Comparison of ENCODE assay signal across 7 mouse cellular contexts in the genomic region with DNA sequence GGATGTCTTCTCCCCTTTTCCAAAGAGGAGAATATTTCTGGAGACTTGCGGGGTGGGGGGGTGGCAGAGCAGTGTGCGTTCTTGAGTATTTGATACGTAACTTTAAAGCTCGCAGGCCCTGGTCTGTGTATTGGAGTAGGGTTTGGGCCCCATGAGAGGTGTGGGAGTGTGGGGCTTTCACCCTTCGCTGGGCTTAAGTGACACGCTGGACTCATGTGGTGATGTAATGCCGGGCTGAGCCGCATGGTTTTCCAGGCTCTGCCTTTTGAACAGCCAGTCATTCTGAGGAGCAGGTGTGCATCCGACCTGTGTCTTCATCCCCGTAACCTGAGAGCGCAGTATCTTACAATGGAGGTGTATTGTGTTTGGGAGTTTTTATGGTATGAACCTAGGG.
DNase-seq lines count a peak whose midpoint lies in the region; ATAC-seq and TF ChIP-seq lines count a peak whose summit lies in the region.

No protein-coding gene starts in this region.

- no peak for TF ChIP-seq EP300 in stomach, postnatal 0 days (optimal IDR thresholded peaks at IDR 0.05)

- peaks cover 35% of the 10 kb centered on the region for H3K4me1 ChIP-seq in embryonic facial prominence, embryonic 14.5 days (ENCODE audit: control insufficient read depth, insufficient read depth, low read length)
- peaks cover 34% of the 10 kb centered on the region for H3K4me1 ChIP-seq in limb, embryonic 14.5 days (ENCODE audit: control insufficient read depth, insufficient read depth, low read length)
- H3K4me1 ChIP-seq in stomach, postnatal 0 days (replicated peaks; ENCODE audit: control insufficient read depth, insufficient read depth), result peaks cover 6% of the 10 kb centered on the region

- 21% methylated on average over 11 of the region's 11 CpGs for WGBS in embryonic facial prominence, embryonic 14.5 days
- WGBS in limb, embryonic 14.5 days, result 20% methylated on average over 11 of the region's 11 CpGs
- 42% methylated on average over 11 of the region's 11 CpGs for WGBS in stomach, postnatal 0 days

- peak; percentile 19 for DNase-seq in right cerebral cortex, adult 18-20 months
- DNase-seq in right cerebral cortex, postnatal 14 days, result no peak
- peak; percentile 70 for DNase-seq in embryonic facial prominence, embryonic 14.5 days (ENCODE audit: low spot score)
- no peak for DNase-seq in limb, embryonic 14.5 days (ENCODE audit: low spot score)
- DNase-seq in stomach, postnatal 0 days (ENCODE audit: low spot score), result no peak
- DNase-seq in urinary bladder, adult 18-20 months (ENCODE audit: low spot score in 2 of 2), result no peak

- no peaks in the 10 kb centered on the region; the same call in 1 of the 2 replicates for H3K36me3 ChIP-seq in embryonic facial prominence, embryonic 14.5 days (ENCODE audit: control insufficient read depth, insufficient read depth, low read length)
- no peaks in the 10 kb centered on the region for H3K36me3 ChIP-seq in limb, embryonic 14.5 days (ENCODE audit: control insufficient read depth, insufficient read depth, low read length)
- H3K36me3 ChIP-seq in stomach, postnatal 0 days (ENCODE audit: control insufficient read depth, insufficient read depth, low read length), result no peaks in the 10 kb centered on the region

- peak overlapping the region; percentile 92 for H3K4me2 ChIP-seq in embryonic facial prominence, embryonic 14.5 days (ENCODE audit: low read depth, low read length)
- peak overlapping the region; percentile 88 for H3K4me2 ChIP-seq in limb, embryonic 14.5 days (replicated peaks; ENCODE audit: low read depth, low read length, severe bottlenecking)
- peak overlapping the region; percentile 71 for H3K4me2 ChIP-seq in stomach, postnatal 0 days (replicated peaks; ENCODE audit: low read depth)

- ATAC-seq in embryonic facial prominence, embryonic 14.5 days (ENCODE audit: low read depth), result peak; percentile 19; the same call in 1 of the 2 replicates
- no peak for ATAC-seq in limb, embryonic 14.5 days (ENCODE audit: low FRiP score, low read depth)
- no peak for ATAC-seq in stomach, postnatal 0 days (ENCODE audit: low FRiP score, low TSS enrichment)
- ATAC-seq in inflammation-experienced regulatory T-cells, adult 6 months, result no peak

- TF ChIP-seq POLR2A in limb, embryonic 14.5 days (IDR thresholded peaks at IDR 0.05; ENCODE audit: borderline replicate concordance, extremely low read depth, insufficient read depth, insufficient read length), result no peak

- peak overlapping the region; percentile 70 for H3K4me3 ChIP-seq in embryonic facial prominence, embryonic 14.5 days (ENCODE audit: low read depth, low read length)
- H3K4me3 ChIP-seq in limb, embryonic 14.5 days (replicated peaks; ENCODE audit: low read length), result peak overlapping the region; percentile 67
- H3K4me3 ChIP-seq in stomach, postnatal 0 days (ENCODE audit: low read depth, low read length), result peak overlapping the region; percentile 49

- peak overlapping the region; percentile 97 for H3K27ac ChIP-seq in embryonic facial prominence, embryonic 14.5 days (replicated peaks; ENCODE audit: low read depth, low read length)
- H3K27ac ChIP-seq in limb, embryonic 14.5 days (replicated peaks; ENCODE audit: low read depth, low read length), result peak overlapping the region; percentile 95
- H3K27ac ChIP-seq in stomach, postnatal 0 days (replicated peaks), result peak overlapping the region; percentile 85; the same call in 1 of the 2 replicates

- no peaks in the 10 kb centered on the region for H3K9me3 ChIP-seq in embryonic facial prominence, embryonic 14.5 days (ENCODE audit: control insufficient read depth, low read length)
- no peaks in the 10 kb centered on the region for H3K9me3 ChIP-seq in limb, embryonic 14.5 days (ENCODE audit: control insufficient read depth, low read length)
- no peaks in the 10 kb centered on the region for H3K9me3 ChIP-seq in stomach, postnatal 0 days (ENCODE audit: control insufficient read depth, low read length)

- TF ChIP-seq CTCF in stomach, postnatal 0 days (IDR thresholded peaks at IDR 0.05; ENCODE audit: low read depth), result peak; percentile 20; the same call in 1 of the 2 replicates

- H3K27me3 ChIP-seq in embryonic facial prominence, embryonic 14.5 days (replicated peaks; ENCODE audit: control insufficient read depth, insufficient read depth, low read length), result no peaks in the 10 kb centered on the region
- no peaks in the 10 kb centered on the region for H3K27me3 ChIP-seq in limb, embryonic 14.5 days (ENCODE audit: control insufficient read depth, insufficient read depth, low read length)
- H3K27me3 ChIP-seq in stomach, postnatal 0 days (ENCODE audit: control insufficient read depth, insufficient read depth, low read length), result no peaks in the 10 kb centered on the region

- peak overlapping the region; percentile 88 for H3K9ac ChIP-seq in embryonic facial prominence, embryonic 14.5 days (ENCODE audit: low read depth, low read length)
- H3K9ac ChIP-seq in limb, embryonic 14.5 days (ENCODE audit: low read depth, low read length, severe bottlenecking), result peak overlapping the region; percentile 89
- peak overlapping the region; percentile 65; the same call in 1 of the 2 replicates for H3K9ac ChIP-seq in stomach, postnatal 0 days (ENCODE audit: low read length)

Comparison
In these comparisons a context has a peak if more than half of its experiments do, and no peak if none do; other contexts are left out.
1. DNase-seq: peak in right cerebral cortex, adult 18-20 months (single experiment) and embryonic facial prominence, embryonic 14.5 days (single experiment); none in right cerebral cortex, postnatal 14 days (single experiment), limb, embryonic 14.5 days (single experiment), stomach, postnatal 0 days (single experiment) and urinary bladder, adult 18-20 months (0 of 2).
2. Peak in every context shown above with its lines, with median percentiles within 50 percentile points of each other: H3K27ac ChIP-seq, H3K4me2 ChIP-seq, H3K4me3 ChIP-seq and H3K9ac ChIP-seq.